26 mouse cellular contexts compared by ENCODE assay signal in the genomic region with DNA sequence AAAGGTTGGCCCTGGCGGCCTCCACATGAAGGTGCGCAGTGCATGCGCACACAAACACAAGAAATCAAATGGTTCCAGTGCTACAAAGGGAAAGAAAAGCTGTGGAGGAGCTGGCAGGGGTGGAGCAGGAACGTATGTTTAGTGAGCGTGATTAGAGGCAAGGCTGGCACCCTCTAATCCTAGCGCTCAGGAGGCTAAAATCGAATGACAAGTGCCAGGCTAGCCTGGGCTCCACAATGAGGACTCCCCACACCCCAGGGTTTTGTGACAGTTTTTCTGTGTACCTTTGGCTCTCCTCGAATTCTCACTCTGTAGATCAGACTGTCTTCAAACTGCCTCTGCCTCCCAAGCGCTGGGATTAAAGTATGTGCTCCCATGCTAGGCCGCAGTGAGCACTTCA.
"Had no signal": no experiment of that assay in that cellular context is flagged by ENCODE, and none has a peak within 500 bp of the region (broad histone marks: within the 10 kb centered on the region; RNA-seq: fewer than 3 reads in every experiment).

No protein-coding gene starts in this region.

- H3K36me3 ChIP-seq: heart, embryonic 13.5 days; heart, embryonic 15.5 days; hindbrain, embryonic 10.5 days; hindbrain, embryonic 12.5 days; intestine, embryonic 15.5 days; limb, embryonic 10.5 days; limb, embryonic 12.5 days had no signal

- H3K27ac ChIP-seq: gastrocnemius, adult 2 months; heart, adult 2 months; heart, embryonic 13.5 days; heart, embryonic 15.5 days; hindbrain, embryonic 10.5 days; hindbrain, embryonic 12.5 days; hindbrain, embryonic 14.5 days; intestine, embryonic 15.5 days; layer of hippocampus, adult 2 months; left cerebral cortex, adult 2 months; limb, embryonic 12.5 days had no signal

- DNase-seq: gastrocnemius, adult 2 months; gastrocnemius, postnatal 10 days; gastrocnemius, postnatal 25 days; heart, adult 2 months; heart, postnatal 14 days; heart, postnatal 36 days; kidney, adult 18-20 months; kidney, adult 8-10 months; kidney, postnatal 10 days; kidney, postnatal 25 days; liver had no signal

- H3K4me2 ChIP-seq: heart, embryonic 11.5 days; heart, embryonic 13.5 days; heart, embryonic 15.5 days; hindbrain, embryonic 12.5 days; hindbrain, embryonic 14.5 days; intestine, embryonic 15.5 days; limb, embryonic 12.5 days; liver, embryonic 11.5 days had no signal

- H3K4me1 ChIP-seq: hindbrain, embryonic 12.5 days had no signal

- H3K9me3 ChIP-seq: heart, embryonic 13.5 days; heart, embryonic 15.5 days; hindbrain, embryonic 10.5 days; hindbrain, embryonic 12.5 days; intestine, embryonic 15.5 days; limb, embryonic 10.5 days; limb, embryonic 12.5 days had no signal

- H3K9ac ChIP-seq: heart, embryonic 13.5 days; heart, embryonic 15.5 days; hindbrain, embryonic 12.5 days; hindbrain, embryonic 14.5 days; intestine, embryonic 15.5 days; limb, embryonic 12.5 days had no signal

- H3K4me3 ChIP-seq: gastrocnemius, adult 2 months; heart, adult 2 months; heart, embryonic 13.5 days; heart, embryonic 15.5 days; hindbrain, embryonic 10.5 days; hindbrain, embryonic 12.5 days; intestine, embryonic 15.5 days; layer of hippocampus, adult 2 months; left cerebral cortex, adult 2 months; limb, embryonic 10.5 days; limb, embryonic 12.5 days had no signal

- ATAC-seq: hindbrain, embryonic 16.5 days; inflammation-experienced regulatory T-cells, adult 6 months; intestine, embryonic 15.5 days; intestine, postnatal 0 days had no signal

- H3K27me3 ChIP-seq: heart, embryonic 13.5 days; heart, embryonic 15.5 days; hindbrain, embryonic 12.5 days; intestine, embryonic 15.5 days; limb, embryonic 12.5 days had no signal
